Mouse (Mus musculus) thymus, postnatal 14 days (tissue): Measurements from ENCODE around the gene Col26a1.
"Not testable (repeated sequence)": the region's sequence is repeated elsewhere in the genome, so short reads cannot be mapped to it uniquely, and the experiment has no call there.

Source experiments
- DNase-seq: peaks from one replicate; pipeline ENCODE4 v3.0.0; 2021

Gene Col26a1

DNA sequence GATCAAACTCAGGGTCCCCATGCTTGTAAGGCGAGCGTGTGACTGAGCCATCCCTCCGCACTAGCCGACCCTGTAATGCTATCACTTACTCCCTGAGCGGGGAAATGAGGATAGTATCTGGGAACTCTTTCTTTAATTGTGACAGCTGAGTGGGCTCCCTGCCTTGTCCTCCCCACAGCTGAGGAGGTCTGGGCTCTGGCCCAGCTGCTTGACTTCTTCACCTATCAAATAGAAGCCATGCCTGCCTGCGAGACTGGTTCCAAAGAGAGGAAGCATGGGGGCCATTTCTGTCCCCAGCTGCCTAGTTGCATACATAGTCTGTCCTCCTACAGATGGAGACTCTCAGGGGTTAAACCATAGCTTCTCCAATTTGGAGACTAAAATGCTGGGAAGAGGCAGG is 78.0 kb downstream of the Col26a1 start:
- no peak for DNase-seq

GRCm38 (mm10) chr5:136804246-136804645 is 78.8 kb downstream of the Col26a1 start:
- no peak for DNase-seq

- no peak for DNase-seq
Observed at GRCm38 (mm10) chr5:136802732-136803131, 80.3 kb downstream of the Col26a1 start.

GRCm38 (mm10) chr5:136796917-136797316 is 86.1 kb downstream of the Col26a1 start:
- no peak for DNase-seq

DNA sequence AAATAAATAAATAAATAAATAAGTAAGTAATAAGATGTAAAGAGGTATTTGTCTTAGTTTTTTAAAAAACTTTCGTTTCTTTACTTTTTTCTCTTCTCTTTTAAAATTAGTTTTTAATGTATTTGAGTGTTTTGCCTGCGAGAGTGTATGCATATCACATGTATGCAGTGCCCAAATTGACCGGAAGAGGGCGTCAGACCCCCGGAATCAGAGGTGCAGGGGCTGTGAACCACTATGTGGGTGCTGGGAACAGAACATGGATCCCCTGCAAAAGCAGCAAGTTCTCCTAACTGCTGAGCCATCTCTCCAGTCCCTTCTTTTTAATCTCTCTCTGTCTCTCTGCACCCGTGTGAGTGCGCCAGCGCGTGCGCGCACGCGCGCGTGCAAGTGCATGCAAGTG is 89.2 kb downstream of the Col26a1 start:
- DNase-seq, result no peak

- no peak for DNase-seq
Observed at GRCm38 (mm10) chr5:136792541-136792940, 90.5 kb downstream of the Col26a1 start.

GRCm38 (mm10) chr5:136791204-136791603 is 91.8 kb downstream of the Col26a1 start:
- no peak for DNase-seq

- peak; percentile 89 for DNase-seq
Observed at GRCm38 (mm10) chr5:136790570-136791196, 92.3 kb downstream of the Col26a1 start.

DNA sequence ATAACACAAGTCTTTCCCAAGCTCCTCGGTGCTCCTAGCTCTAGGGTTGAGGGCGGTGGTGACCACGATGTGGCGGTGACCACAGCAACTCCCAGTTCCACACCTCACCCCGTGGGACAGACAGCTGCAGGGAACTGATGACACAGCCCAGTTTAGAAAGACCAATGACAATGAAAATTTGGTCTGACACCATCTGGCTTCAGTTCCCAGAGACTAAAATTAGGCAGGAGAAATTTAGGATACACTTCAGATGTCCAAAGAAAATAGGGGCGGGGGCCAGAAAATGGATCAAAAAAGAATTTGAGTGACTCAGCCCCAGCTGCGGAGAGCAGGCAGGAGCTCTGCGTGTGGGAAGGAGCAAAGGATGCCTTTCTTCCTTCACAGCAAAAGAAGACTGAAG is 98.5 kb downstream of the Col26a1 start:
- DNase-seq, result no peak

GRCm38 (mm10) chr5:136782600-136782999 is 100.4 kb downstream of the Col26a1 start:
- no peak for DNase-seq

GRCm38 (mm10) chr5:136780465-136780864 is 102.5 kb downstream of the Col26a1 start:
- peak; percentile 64 for DNase-seq

- no peak for DNase-seq
Observed at GRCm38 (mm10) chr5:136779946-136780345, 103.1 kb downstream of the Col26a1 start.

DNA sequence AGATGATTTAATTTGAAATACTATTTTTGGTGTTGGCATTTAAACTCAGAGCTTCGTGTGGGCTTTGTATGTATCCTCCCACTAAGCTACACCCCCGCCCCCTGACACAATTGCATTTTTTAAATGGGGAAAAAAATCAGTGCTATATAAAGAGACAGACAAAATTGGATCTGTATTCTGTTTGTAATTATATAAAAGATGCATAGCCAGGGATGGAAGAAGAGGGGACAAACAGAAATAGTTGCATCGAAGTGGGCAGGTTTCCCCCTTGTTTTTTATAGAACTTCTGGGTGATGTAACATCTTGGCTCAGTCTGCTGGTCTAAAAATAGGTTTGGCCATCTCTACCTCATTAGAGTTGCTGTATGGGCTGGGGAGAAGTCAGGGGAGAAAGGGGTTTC is 107.5 kb downstream of the Col26a1 start:
- no peak for DNase-seq

DNA sequence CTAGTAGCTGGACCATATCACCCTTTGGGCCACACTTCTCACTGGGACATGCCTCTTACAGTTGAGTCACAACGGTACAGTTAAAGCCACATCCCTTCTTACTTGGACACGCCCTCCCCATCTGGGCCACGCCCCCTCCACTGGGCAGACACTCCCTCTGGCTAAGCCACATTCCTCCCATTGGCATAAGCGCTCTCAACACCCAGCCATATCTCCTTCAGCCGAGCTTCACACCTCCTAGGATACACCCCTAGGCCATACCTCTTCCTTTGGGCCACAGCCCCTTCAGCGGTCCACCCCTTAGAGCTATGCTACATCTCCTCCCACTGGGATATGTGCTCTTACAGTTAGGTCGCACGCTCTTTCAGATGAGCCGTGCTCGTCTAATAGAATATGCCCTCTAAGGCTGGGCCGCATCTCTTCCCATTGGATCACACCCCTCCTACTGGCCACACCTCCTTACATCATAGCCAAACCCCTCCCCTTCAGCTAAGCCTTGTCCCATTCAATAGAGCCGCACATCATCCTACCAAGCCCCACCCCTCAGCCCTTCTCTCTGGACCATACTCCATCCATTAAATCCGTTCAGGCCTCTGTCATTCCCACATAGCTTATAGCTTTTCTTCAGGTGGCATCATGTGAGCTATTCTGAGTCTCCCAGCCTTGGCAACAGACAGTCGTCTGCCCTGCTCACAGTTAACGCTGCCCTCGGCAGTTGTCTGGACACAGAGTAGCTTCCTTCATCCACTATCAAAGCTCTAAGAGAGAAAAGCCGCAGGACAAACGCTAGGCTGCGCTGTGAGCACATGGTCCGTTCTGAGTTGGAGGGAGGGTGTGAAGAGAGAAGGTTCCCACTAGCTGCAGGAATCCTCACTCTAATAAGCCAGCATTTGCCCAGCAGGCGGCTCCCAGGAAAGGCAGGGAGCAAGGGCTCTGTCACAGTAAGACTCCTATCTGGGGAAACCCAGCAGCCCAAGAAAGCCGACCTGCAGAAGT is 109.7 kb downstream of the Col26a1 start:
- DNase-seq, result no peak

DNA sequence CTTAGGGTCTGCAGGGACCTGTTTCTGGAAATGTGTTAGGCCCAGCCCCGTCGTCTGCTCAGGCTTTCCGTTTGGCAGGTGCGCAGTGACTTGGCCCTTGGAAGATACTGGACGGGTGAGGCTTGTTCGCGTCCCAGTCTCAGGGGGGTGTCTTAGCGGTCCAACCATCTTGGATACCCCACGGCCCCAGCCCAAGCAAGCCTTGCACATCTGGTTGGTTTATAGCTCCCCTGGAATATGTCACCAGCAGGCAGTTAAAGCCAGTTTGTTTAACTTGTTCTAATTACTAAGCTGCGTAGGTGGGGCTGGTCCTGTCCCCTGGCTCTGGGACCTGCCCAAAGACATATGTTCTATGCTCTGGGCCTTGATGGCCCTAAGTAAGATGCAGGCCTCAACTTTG is 111.9 kb downstream of the Col26a1 start:
- no peak for DNase-seq

GRCm38 (mm10) chr5:136767304-136767703 is 115.7 kb downstream of the Col26a1 start:
- DNase-seq, result no peak

DNA sequence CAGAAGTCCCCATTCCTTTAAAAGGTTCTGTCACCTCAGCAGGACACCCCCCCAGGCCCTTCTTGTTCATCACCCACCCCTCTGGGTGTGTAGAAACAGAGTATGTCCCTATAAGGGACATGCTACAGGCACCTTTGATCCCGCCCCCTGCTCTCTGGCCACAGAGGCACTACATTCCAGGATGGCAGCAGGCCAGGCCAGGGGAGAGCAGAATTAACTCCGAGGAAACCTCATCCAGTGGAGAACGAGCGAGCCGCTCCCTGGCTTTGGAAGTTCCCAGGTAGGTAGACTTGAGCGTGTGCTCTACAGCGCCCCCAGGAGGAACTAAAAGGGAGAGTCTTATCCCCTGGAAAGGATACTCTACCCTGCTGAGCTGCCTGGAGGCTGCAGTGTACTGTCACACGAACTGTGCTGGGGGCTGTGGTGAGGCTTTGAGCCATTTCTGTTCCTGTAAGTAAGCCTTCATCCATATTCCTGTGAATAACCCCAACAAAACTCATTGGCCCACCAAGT is 118.8 kb downstream of the Col26a1 start:
- DNase-seq, result no peak

- DNase-seq, result no peak
Observed at GRCm38 (mm10) chr5:136760345-136760744, 122.7 kb downstream of the Col26a1 start.

DNA sequence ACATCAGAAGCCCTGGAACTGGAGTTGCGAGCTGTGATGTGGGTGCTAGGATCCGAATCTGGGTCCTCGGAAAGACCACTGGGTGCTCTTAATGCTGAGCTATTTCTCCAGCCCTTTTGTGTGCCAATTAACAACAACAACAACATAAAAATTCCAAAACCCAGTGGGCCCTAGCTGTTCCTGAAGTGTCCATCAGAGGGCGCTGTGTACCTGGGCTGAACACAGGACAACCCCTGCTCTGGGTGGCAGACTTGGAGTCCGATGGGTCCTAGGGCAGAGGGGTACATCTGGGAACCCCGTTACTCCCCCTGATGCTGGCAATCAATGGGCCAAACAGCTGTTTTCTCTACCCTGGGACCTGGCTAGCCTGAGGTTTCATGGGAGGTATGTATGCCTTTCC is 123.2 kb downstream of the Col26a1 start:
- DNase-seq, result no peak

DNA sequence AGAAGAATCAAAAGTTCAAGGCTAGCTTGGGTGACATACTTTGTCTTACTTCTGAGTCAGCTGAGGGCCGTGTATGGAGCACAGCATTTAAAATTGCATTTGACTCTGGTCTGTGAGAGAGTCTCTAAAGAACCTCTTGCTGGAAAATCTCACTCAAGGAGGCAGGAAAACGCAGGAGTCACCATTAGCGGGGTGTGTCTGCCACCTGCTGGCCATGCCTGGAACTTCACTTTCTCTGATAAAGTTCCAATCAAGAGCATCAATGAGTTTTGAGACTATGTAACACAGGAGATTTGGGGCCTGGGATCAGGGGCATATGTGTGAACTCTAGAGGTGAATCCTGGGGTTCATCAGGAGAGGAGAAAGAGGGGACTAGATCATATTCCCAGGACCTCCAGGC is 127.3 kb downstream of the Col26a1 start:
- DNase-seq, result peak; percentile 61

- no peak for DNase-seq
Observed at GRCm38 (mm10) chr5:136754053-136754591, 128.9 kb downstream of the Col26a1 start.

DNA sequence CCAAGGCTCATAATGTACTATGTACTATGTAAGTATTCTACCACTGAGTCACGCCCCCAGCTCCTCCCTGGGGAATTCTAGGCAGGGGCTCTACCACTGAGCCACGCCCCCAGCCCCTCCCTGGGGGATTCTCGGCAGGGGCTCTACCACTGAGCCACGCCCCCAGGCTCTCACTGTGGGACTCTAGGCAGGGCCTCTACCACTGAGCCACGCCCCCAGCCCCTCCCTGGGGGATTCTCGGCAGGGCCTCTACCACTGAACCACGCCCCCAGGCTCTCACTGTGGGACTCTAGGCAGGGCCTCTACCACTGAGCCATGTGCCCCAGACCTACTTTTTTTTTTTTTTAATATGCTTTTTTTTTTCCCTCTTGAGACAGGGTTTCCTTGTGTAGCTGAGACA is 129.8 kb downstream of the Col26a1 start:
- not testable (repeated sequence) for DNase-seq

- DNase-seq, result no peak
Observed at GRCm38 (mm10) chr5:136752104-136752503, 130.9 kb downstream of the Col26a1 start.

DNA sequence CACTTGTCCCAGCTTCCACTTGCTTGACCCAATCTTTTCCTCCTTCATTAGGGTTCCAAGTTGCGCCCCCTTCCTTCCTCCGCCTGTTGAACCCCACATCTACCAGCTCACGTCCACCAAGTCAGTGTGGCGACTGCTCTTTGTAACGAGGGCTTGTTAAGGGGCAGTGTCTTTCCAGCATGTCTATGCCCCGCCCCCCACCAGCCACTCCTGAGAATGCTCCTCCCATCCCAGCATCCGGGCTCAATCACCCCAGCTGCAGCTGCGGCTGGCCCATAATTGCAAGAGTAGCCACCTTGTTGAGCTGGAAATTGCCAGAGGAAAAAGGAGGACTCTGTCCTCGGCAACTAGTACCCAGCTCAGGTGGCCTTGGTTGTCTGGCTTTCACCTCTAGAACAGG is 136.4 kb downstream of the Col26a1 start:
- no peak for DNase-seq
